Mouse (Mus musculus) heart, adult 2 months (tissue): ENCODE data around the gene Isca1.

Source experiments
- CTCF ChIP-seq: fragments of 200-600 bp; IDR thresholded peaks from 2 replicates; pipeline ENCODE4 v1.8.1; 2022; ENCODE audit warnings: antibody characterized with exemption, mild to moderate bottlenecking, moderate library complexity
- POLR2A ChIP-seq: fragments of 200-500 bp; IDR thresholded peaks from 2 replicates; pipeline ENCODE4 v1.6.1; 2011; ENCODE audit warnings: mild to moderate bottlenecking, low read depth, low read length, control low read depth; ENCODE audit not compliant: insufficient read depth

GRCm38 (mm10) chr13:59713710-59714109, 55.9 kb downstream of the Isca1 start:
- TF ChIP-seq CTCF (no peak), POLR2A (no peak)
